Mouse (Mus musculus) heart, postnatal 25 days (tissue): ENCODE results near the gene Onecut3. TPM values are rescaled to one million over a fixed set of nuclear protein-coding genes. Genes with fewer than 3 reads are reported as not detected.

Experiments
- DNase-seq: peaks from one replicate; pipeline ENCODE4 v3.0.0; 2022; ENCODE audit warnings: low spot score
- intact Hi-C: fragments of 180-260 bp; cut with DNase I; formaldehyde crosslinking; loops from one replicate; pipeline ENCODE4 v1.15.1; 2025
- total RNA-seq, 2 experiments: library from RNA; stranded (reverse); gene quantifications; 2 replicates each; pipeline ENCODE4 v1.2.3; 2021

Gene Onecut3
- total RNA-seq, 2 experiments from 2014 or later, result 0.05 TPM; not detected in 1

- intact Hi-C loops, result loop anchor here (2.0 kb wide), 1 partner anchor 16 kb away; no protein-coding TSS in a partner anchor
- DNase-seq, result no peak
Observed at GRCm38 (mm10) chr10:80502819-80503314, 8.2 kb downstream of the Onecut3 start.

- intact Hi-C loops, result loop anchor here (2.0 kb wide), 1 partner anchor 17 kb away; no protein-coding TSS in a partner anchor
- no peak for DNase-seq
Observed at GRCm38 (mm10) chr10:80503599-80504220, 9.1 kb downstream of the Onecut3 start.

GRCm38 (mm10) chr10:80504724-80505123, 10.1 kb downstream of the Onecut3 start:
- intact Hi-C loops, result no loop called here
- no peak for DNase-seq

GRCm38 (mm10) chr10:80506222-80506621, 11.6 kb downstream of the Onecut3 start:
- intact Hi-C loops, result no loop called here
- no peak for DNase-seq

GRCm38 (mm10) chr10:80509412-80510272, 15.0 kb downstream of the Onecut3 start:
- DNase-seq, result peak; percentile 31
- intact Hi-C loops, result loop anchor here (1.0 kb wide), 1 partner anchor 63 kb away; no protein-coding TSS in a partner anchor

- intact Hi-C loops, result no loop called here
- no peak for DNase-seq
Observed at GRCm38 (mm10) chr10:80510273-80510660, 15.6 kb downstream of the Onecut3 start.

GRCm38 (mm10) chr10:80513739-80514138, 19.1 kb downstream of the Onecut3 start:
- intact Hi-C loops, result no loop called here
- DNase-seq, result no peak

GRCm38 (mm10) chr10:80519287-80519686, 24.7 kb downstream of the Onecut3 start:
- intact Hi-C loops, result no loop called here
- DNase-seq, result no peak

GRCm38 (mm10) chr10:80523299-80523698, 28.7 kb downstream of the Onecut3 start:
- intact Hi-C loops, result no loop called here
- no peak for DNase-seq

- no peak for DNase-seq
- intact Hi-C loops, result no loop called here
Observed at GRCm38 (mm10) chr10:80526172-80526571, 31.5 kb downstream of the Onecut3 start.

GRCm38 (mm10) chr10:80532783-80533182, 38.1 kb downstream of the Onecut3 start:
- no peak for DNase-seq
- intact Hi-C loops, result no loop called here

GRCm38 (mm10) chr10:80533704-80534103, 39.1 kb downstream of the Onecut3 start:
- intact Hi-C loops, result no loop called here
- no peak for DNase-seq

- DNase-seq, result no peak
- intact Hi-C loops, result no loop called here
Observed at GRCm38 (mm10) chr10:80535071-80535470, 40.4 kb downstream of the Onecut3 start.

- intact Hi-C loops, result no loop called here
- no peak for DNase-seq
Observed at GRCm38 (mm10) chr10:80535711-80536110, 41.1 kb downstream of the Onecut3 start.

- intact Hi-C loops, result no loop called here
- no peak for DNase-seq
Observed at GRCm38 (mm10) chr10:80538180-80538579, 43.5 kb downstream of the Onecut3 start.

GRCm38 (mm10) chr10:80538710-80539394, 44.2 kb downstream of the Onecut3 start, which contains the start of gene Atp8b3:
Gene Atp8b3 (minus strand): TSS chr10:80539124.
- peak; percentile 56 for DNase-seq

GRCm38 (mm10) chr10:80539493-80539892, 44.9 kb downstream of the Onecut3 start:
- intact Hi-C loops, result no loop called here
- no peak for DNase-seq

More at GRCm38 (mm10) chr10:80538710-80539394, 44.2 kb downstream of the Onecut3 start, which contains the start of gene Atp8b3:
- intact Hi-C loops, result no loop called here

GRCm38 (mm10) chr10:80543873-80544272, 49.2 kb downstream of the Onecut3 start:
- no peak for DNase-seq
- intact Hi-C loops, result no loop called here

- DNase-seq, result no peak
- intact Hi-C loops, result loop anchor here (5.0 kb wide), 1 partner anchor 98 kb away; no protein-coding TSS in a partner anchor
Observed at GRCm38 (mm10) chr10:80545590-80545989, 51.0 kb downstream of the Onecut3 start.

- DNase-seq, result no peak
- intact Hi-C loops, result loop anchor here (5.0 kb wide), 1 partner anchor 100 kb away; no protein-coding TSS in a partner anchor
Observed at GRCm38 (mm10) chr10:80546945-80547344, 52.3 kb downstream of the Onecut3 start.
